Mouse (Mus musculus) MEL (cell line): ENCODE results near the gene Grin3b. TPM values are rescaled to one million over a fixed set of nuclear protein-coding genes. Genes with fewer than 3 reads are reported as not detected.

Experiments used
- DNase-seq: peaks from one replicate; pipeline ENCODE4 v3.0.0; 2011; ENCODE audit warnings: low read depth, low spot score
- H3K27ac ChIP-seq: 2 replicates; pipeline ENCODE4 v1.5.1; 2012; ENCODE audit warnings: low read depth, mild to moderate bottlenecking, control low read depth, low read length, moderate library complexity; ENCODE audit not compliant: control insufficient read depth
- H3K27me3 ChIP-seq, 2 experiments: fragments of 150-350 bp in 1 of 2; sonication (generic) in 1 of 2; 2 replicates each; pipeline ENCODE4 v1.6.1; 2012; ENCODE audit warnings: low read length in 2 of 2, mild to moderate bottlenecking in 2 of 2, improper control_type of control experiment in 1 of 2, moderate library complexity in 1 of 2; ENCODE audit not compliant: insufficient read depth in 2 of 2, control insufficient read depth in 1 of 2
- H3K36me3 ChIP-seq, 2 experiments: 2 replicates each; pipeline ENCODE4 v1.6.1; 2012 to 2014; ENCODE audit warnings: low read length in 2 of 2, improper control_type of control experiment in 1 of 2, inconsistent platforms in 1 of 2, mild to moderate bottlenecking in 1 of 2; ENCODE audit not compliant: insufficient read depth in 2 of 2, control insufficient read depth in 1 of 2
- H3K4me1 ChIP-seq, 2 experiments: fragments of 150-350 bp in 1 of 2; sonication (generic) in 1 of 2; 2 replicates each; pipeline ENCODE4 v1.6.1; 2012; ENCODE audit warnings: low read length in 2 of 2, improper control_type of control experiment in 1 of 2, mild to moderate bottlenecking in 1 of 2; ENCODE audit not compliant: insufficient read depth in 2 of 2, control insufficient read depth in 1 of 2
- H3K4me3 ChIP-seq, 2 experiments: fragments of 150-350 bp in 1 of 2; sonication (generic) in 1 of 2; 2 replicates each; pipeline ENCODE4 v1.5.1; 2012; ENCODE audit warnings: low read depth in 2 of 2, low read length in 2 of 2, mild to moderate bottlenecking in 2 of 2, moderate library complexity in 2 of 2, control low read depth in 1 of 2, improper control_type of control experiment in 1 of 2; ENCODE audit not compliant: control insufficient read depth in 1 of 2, insufficient read depth in 1 of 2
- H3K79me2 ChIP-seq: 2 replicates; pipeline ENCODE4 v1.6.1; 2012; ENCODE audit warnings: mild to moderate bottlenecking, low read length, moderate library complexity; ENCODE audit not compliant: control insufficient read depth, poor library complexity, insufficient read depth
- H3K9ac ChIP-seq: 2 replicates; pipeline ENCODE4 v1.6.1; 2012; ENCODE audit warnings: low read depth, mild to moderate bottlenecking, control low read depth, low read length, moderate library complexity; ENCODE audit not compliant: control insufficient read depth, poor library complexity, severe bottlenecking
- H3K9me3 ChIP-seq: fragments of 150-350 bp; sonication (generic); replicated peaks from 2 replicates; pipeline ENCODE4 v1.6.1; 2012; ENCODE audit warnings: mild to moderate bottlenecking, low read length, improper control_type of control experiment, moderate library complexity; ENCODE audit not compliant: insufficient read depth
- ELF1 ChIP-seq: IDR thresholded peaks from 2 replicates; pipeline ENCODE4 v1.6.1; 2014; ENCODE audit warnings: low read depth, mild to moderate bottlenecking, inconsistent platforms, low read length, improper control_type of control experiment, moderate library complexity
- RCOR1 ChIP-seq: IDR thresholded peaks from 2 replicates; pipeline ENCODE4 v1.6.1; 2012; ENCODE audit warnings: low read depth, mild to moderate bottlenecking, inconsistent platforms, low read length, improper control_type of control experiment
- SIN3A ChIP-seq: IDR thresholded peaks from 2 replicates; pipeline ENCODE4 v1.6.1; 2012; ENCODE audit warnings: low read length, improper control_type of control experiment, inconsistent platforms
- UBTF ChIP-seq: IDR thresholded peaks from 2 replicates; pipeline ENCODE4 v1.6.1; 2012; ENCODE audit warnings: low read depth, mild to moderate bottlenecking, inconsistent platforms, low read length, improper control_type of control experiment, moderate library complexity, borderline replicate concordance; ENCODE audit not compliant: insufficient read depth
- polyA plus RNA-seq, 2 experiments: library from polyadenylated mRNA; stranded (reverse) in 1 of 2; unstranded in 1 of 2; fragments of >175 nt in 1 of 2; fragments of >200 nt in 1 of 2; gene quantifications; 2 replicates each; pipeline versions ENCODE4 v1.2.1 to v1.2.4; 2012; ENCODE audit warnings: low replicate concordance in 2 of 2, low read depth in 1 of 2; ENCODE audit not compliant: insufficient read length in 2 of 2, insufficient read depth in 1 of 2, missing spikeins in 1 of 2
- total RNA-seq: library from RNA; depleted of rRNA; stranded (reverse); fragments of 300-350 nt; gene quantifications from 2 replicates; pipeline ENCODE4 v1.2.3, GENCODE M21; 2012; rRNA removed

Grin3b gene
- total and polyA plus RNA-seq, 3 experiments, result 0.42 to 1.1 TPM; not detected in 1

DNA sequence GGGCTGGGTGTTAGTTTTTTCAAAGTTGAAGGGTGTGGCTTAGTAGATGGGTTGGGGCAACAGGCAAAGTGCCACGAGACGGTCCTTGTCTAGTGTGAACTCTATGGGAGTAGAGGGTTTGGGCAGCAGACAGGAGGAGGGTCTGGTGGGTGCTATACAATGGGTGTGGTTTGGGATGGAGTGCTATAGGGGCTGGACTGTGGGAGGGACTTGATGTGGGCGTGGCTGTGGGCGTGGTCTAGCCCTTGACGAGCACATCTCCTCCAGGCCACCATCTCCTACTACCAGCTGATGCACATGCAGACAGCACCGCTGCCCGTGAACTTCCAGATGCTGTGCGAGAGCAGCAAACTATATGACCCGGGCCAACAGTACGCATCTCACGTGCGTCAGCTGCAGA is 55.4 kb downstream of the Grin3b start:
- peaks cover 2 to 20% of the 10 kb centered on the region in 2 experiments; a peak in 3 of 4 replicates for H3K36me3 ChIP-seq
- no peak overlapping the region for H3K4me3 ChIP-seq
- peak; percentile 59 for DNase-seq
- H3K4me1 ChIP-seq, result peaks cover 2 to 23% of the 10 kb centered on the region in 2 experiments; a peak in 3 of 4 replicates
- no peaks in the 10 kb centered on the region for H3K9me3 ChIP-seq
- no peak overlapping the region for H3K27ac ChIP-seq
- H3K27me3 ChIP-seq, result no peaks in the 10 kb centered on the region
- H3K79me2 ChIP-seq, result no peaks in the 10 kb centered on the region
- TF ChIP-seq ELF1 (no peak), RCOR1 (no peak), SIN3A (0 out of 2 replicates have a peak, but pooled peaks have one; percentile 20), UBTF (no peak)
- TF ChIP-seq, all 39 proteins: peak for 1
- H3K9ac ChIP-seq, result no peak overlapping the region

Other genes with a start within 250 kb of the Grin3b start
Only the 30 nearest of the 32 such genes appear.
- 78.8 and 84.8 TPM in 2 replicates for gene Rnf126, start 203.8 kb upstream of the Grin3b start, total RNA-seq
- gene Rnf126, start 203.8 kb upstream of the Grin3b start, polyA plus RNA-seq, result 100 to 1,000 TPM; 174 to 184 TPM
- 2.2 and 4.3 TPM in 2 replicates for gene Fstl3, start 193.4 kb upstream of the Grin3b start, total RNA-seq
- gene Fstl3, start 193.4 kb upstream of the Grin3b start, polyA plus RNA-seq, result 1 to 10 TPM in 1 of 2 experiments, not detected in 1; 7.1 TPM
- gene Prss57, start 179.8 kb upstream of the Grin3b start, total RNA-seq, result 0.39 and 0.50 TPM in 2 replicates
- under 1 TPM in 1 of 2 experiments, not detected in 1; 0.70 TPM for gene Prss57, start 179.8 kb upstream of the Grin3b start, polyA plus RNA-seq
- 4.8 TPM in 2 replicates for gene Palm, start 177.1 kb upstream of the Grin3b start, total RNA-seq
- gene Palm, start 177.1 kb upstream of the Grin3b start, polyA plus RNA-seq, result 10 to 100 TPM in 1 of 2 experiments, not detected in 1; 15.5 TPM
- not detected in 2 replicates for gene Misp, start 149.7 kb upstream of the Grin3b start, total RNA-seq
- not detected for gene Misp, start 149.7 kb upstream of the Grin3b start, polyA plus RNA-seq
- 301 and 316 TPM in 2 replicates for gene Ptbp1, start 116.3 kb upstream of the Grin3b start, total RNA-seq
- 100 to 1,000 TPM; 329 to 837 TPM for gene Ptbp1, start 116.3 kb upstream of the Grin3b start, polyA plus RNA-seq
- 9.1 and 11.2 TPM in 2 replicates for gene Prtn3, start 96.2 kb upstream of the Grin3b start, total RNA-seq
- 10 to 100 TPM in 1 of 2 experiments, not detected in 1; 31.5 TPM for gene Prtn3, start 96.2 kb upstream of the Grin3b start, polyA plus RNA-seq
- gene Plppr3, start 96.1 kb upstream of the Grin3b start, total RNA-seq, result 0.56 and 0.85 TPM in 2 replicates
- 1 to 10 TPM in 1 of 2 experiments, not detected in 1; 6.2 TPM for gene Plppr3, start 96.1 kb upstream of the Grin3b start, polyA plus RNA-seq
- gene Elane, start 84.5 kb upstream of the Grin3b start, total RNA-seq, result not detected in 2 replicates
- gene Elane, start 84.5 kb upstream of the Grin3b start, polyA plus RNA-seq, result under 1 TPM in 1 of 2 experiments, not detected in 1; 0.07 TPM
- gene Cfd, start 79.9 kb upstream of the Grin3b start, total RNA-seq, result not detected in 2 replicates
- gene Cfd, start 79.9 kb upstream of the Grin3b start, polyA plus RNA-seq, result under 1 TPM in 1 of 2 experiments, not detected in 1; 0.21 TPM
- 16.6 and 17.3 TPM in 2 replicates for gene Med16, start 61.8 kb upstream of the Grin3b start, total RNA-seq
- 10 to 100 TPM in 1 of 2 experiments, not detected in 1; 41.2 TPM for gene Med16, start 61.8 kb upstream of the Grin3b start, polyA plus RNA-seq
- gene Gm26602, start 59.9 kb upstream of the Grin3b start, total RNA-seq, result 5.2 and 10.2 TPM in 2 replicates
- 1 to 10 TPM in 1 of 2 experiments, not detected in 1; 4.5 TPM for gene Gm26602, start 59.9 kb upstream of the Grin3b start, polyA plus RNA-seq
- 9.1 and 10.8 TPM in 2 replicates for gene Kiss1r, start 53.7 kb upstream of the Grin3b start, total RNA-seq
- gene Kiss1r, start 53.7 kb upstream of the Grin3b start, polyA plus RNA-seq, result 10 to 100 TPM in 1 of 2 experiments, not detected in 1; 23.5 TPM
- 22.7 and 29.1 TPM in 2 replicates for gene R3hdm4, start 49.5 kb upstream of the Grin3b start, total RNA-seq
- gene R3hdm4, start 49.5 kb upstream of the Grin3b start, polyA plus RNA-seq, result 100 to 1,000 TPM in 1 of 2 experiments, not detected in 1; 105 TPM
- 11.8 and 12.5 TPM in 2 replicates for gene Arid3a, start 43.7 kb upstream of the Grin3b start, total RNA-seq
- gene Arid3a, start 43.7 kb upstream of the Grin3b start, polyA plus RNA-seq, result 10 to 100 TPM in 1 of 2 experiments, not detected in 1; 17.2 TPM
- gene Wdr18, start 10.6 kb upstream of the Grin3b start, total RNA-seq, result 94.5 and 107 TPM in 2 replicates
- gene Wdr18, start 10.6 kb upstream of the Grin3b start, polyA plus RNA-seq, result 10 to 100 TPM in 1 of 2 experiments, not detected in 1; 89.5 TPM
- gene Tmem259, start 13.6 kb downstream of the Grin3b start, total RNA-seq, result 58.2 and 62.0 TPM in 2 replicates
- 100 to 1,000 TPM in 1 of 2 experiments, not detected in 1; 150 TPM for gene Tmem259, start 13.6 kb downstream of the Grin3b start, polyA plus RNA-seq
- 8.7 and 9.1 TPM in 2 replicates for gene Cnn2, start 17.9 kb downstream of the Grin3b start, total RNA-seq
- 10 to 100 TPM in 1 of 2 experiments, not detected in 1; 25.3 TPM for gene Cnn2, start 17.9 kb downstream of the Grin3b start, polyA plus RNA-seq
- gene Abca7, start 25.8 kb downstream of the Grin3b start, total RNA-seq, result 7.4 and 7.7 TPM in 2 replicates
- gene Abca7, start 25.8 kb downstream of the Grin3b start, polyA plus RNA-seq, result 10 to 100 TPM in 1 of 2 experiments, not detected in 1; 16.8 TPM
- gene Arhgap45, start 45.9 kb downstream of the Grin3b start, total RNA-seq, result 25.2 and 26.2 TPM in 2 replicates
- gene Arhgap45, start 45.9 kb downstream of the Grin3b start, polyA plus RNA-seq, result 10 to 100 TPM in 1 of 2 experiments, not detected in 1; 53.6 TPM
- 156 and 169 TPM in 2 replicates for gene Polr2e, start 69.1 kb downstream of the Grin3b start, total RNA-seq
- 100 to 1,000 TPM; 258 to 279 TPM for gene Polr2e, start 69.1 kb downstream of the Grin3b start, polyA plus RNA-seq
- gene Gpx4, start 76.5 kb downstream of the Grin3b start, total RNA-seq, result 422 and 508 TPM in 2 replicates
- 100 to 1,000 TPM in 1 of 2 experiments, not detected in 1; 536 TPM for gene Gpx4, start 76.5 kb downstream of the Grin3b start, polyA plus RNA-seq
- 14.6 and 15.8 TPM in 2 replicates for gene Sbno2, start 134.9 kb downstream of the Grin3b start, total RNA-seq
- 10 to 100 TPM in 1 of 2 experiments, not detected in 1; 29.0 TPM for gene Sbno2, start 134.9 kb downstream of the Grin3b start, polyA plus RNA-seq
- gene Stk11, start 145.1 kb downstream of the Grin3b start, total RNA-seq, result 77.8 and 108 TPM in 2 replicates
- gene Stk11, start 145.1 kb downstream of the Grin3b start, polyA plus RNA-seq, result 100 to 1,000 TPM in 1 of 2 experiments, not detected in 1; 188 TPM
- gene Atp5d, start 167.9 kb downstream of the Grin3b start, total RNA-seq, result 308 and 324 TPM in 2 replicates
- gene Atp5d, start 167.9 kb downstream of the Grin3b start, polyA plus RNA-seq, result 100 to 1,000 TPM; 300 to 657 TPM
- gene Cbarp, start 170.1 kb downstream of the Grin3b start, total RNA-seq, result 4.8 and 6.8 TPM in 2 replicates
- 10 to 100 TPM in 1 of 2 experiments, not detected in 1; 19.3 TPM for gene Cbarp, start 170.1 kb downstream of the Grin3b start, polyA plus RNA-seq
- 8.1 and 8.3 TPM in 2 replicates for gene Midn, start 177.6 kb downstream of the Grin3b start, total RNA-seq
- 10 to 100 TPM in 1 of 2 experiments, not detected in 1; 26.7 TPM for gene Midn, start 177.6 kb downstream of the Grin3b start, polyA plus RNA-seq
- gene Cirbp, start 195.3 kb downstream of the Grin3b start, total RNA-seq, result 21.2 and 27.2 TPM in 2 replicates
- 10 to 100 TPM in 1 of 2 experiments, not detected in 1; 56.6 TPM for gene Cirbp, start 195.3 kb downstream of the Grin3b start, polyA plus RNA-seq
- gene 1600002K03Rik, start 202.2 kb downstream of the Grin3b start, total RNA-seq, result 16.9 and 17.7 TPM in 2 replicates
- 10 to 100 TPM in 1 of 2 experiments, not detected in 1; 11.4 TPM for gene 1600002K03Rik, start 202.2 kb downstream of the Grin3b start, polyA plus RNA-seq
- 0.12 TPM in 1 of 2 replicates, not detected in the other for gene Efna2, start 208.8 kb downstream of the Grin3b start, total RNA-seq
- 1 to 10 TPM in 1 of 2 experiments, not detected in 1; 2.8 TPM for gene Efna2, start 208.8 kb downstream of the Grin3b start, polyA plus RNA-seq